Mouse (Mus musculus): Measurements from ENCODE around the gene H2-Q4. TPM values are rescaled to one million over a fixed set of nuclear protein-coding genes. Genes with fewer than 3 reads are reported as not detected.
"Not testable (repeated sequence)": the region's sequence is repeated elsewhere in the genome, so short reads cannot be mapped to it uniquely, and the experiment has no call there.

H2-Q4 gene
- polyA plus RNA-seq, 1 experiment from 2014 or later, result 6.0 TPM

DNA sequence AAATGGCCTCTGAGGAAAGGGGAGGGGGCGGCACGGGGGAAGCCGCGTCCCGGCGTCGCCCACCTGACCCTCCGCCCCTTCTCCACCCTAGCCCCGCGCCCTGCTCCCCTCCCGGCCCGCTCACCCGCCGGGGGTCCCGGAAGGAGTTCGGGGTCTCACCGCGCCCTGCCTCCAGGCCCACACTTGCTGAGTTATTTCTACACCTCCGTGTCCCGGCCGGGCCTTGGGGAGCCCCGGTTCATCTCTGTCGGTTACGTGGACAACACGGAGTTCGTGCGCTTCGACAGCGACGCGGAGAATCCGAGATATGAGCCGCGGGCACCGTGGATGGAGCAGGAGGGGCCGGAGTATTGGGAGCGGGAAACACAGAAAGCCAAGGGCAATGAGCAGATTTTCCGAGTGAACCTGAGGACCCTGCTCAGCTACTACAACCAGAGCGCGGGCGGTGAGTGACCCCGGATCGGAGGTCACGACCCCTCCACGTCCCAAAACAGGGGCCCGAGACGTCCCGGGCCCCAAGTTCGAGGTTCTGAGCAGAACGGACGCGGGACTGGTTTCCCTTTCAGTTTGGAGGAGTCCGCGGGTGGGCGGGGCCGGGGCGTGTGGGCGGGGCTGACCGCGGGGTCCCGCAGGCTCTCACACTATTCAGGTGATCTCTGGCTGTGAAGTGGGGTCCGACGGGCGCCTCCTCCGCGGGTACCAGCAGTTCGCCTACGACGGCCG, 473 bp downstream of the H2-Q4 start:
- peak; percentile 79; the same call in 1 of the 2 replicates for ATAC-seq (ENCODE audit: insufficient number of reproducible peaks, insufficient read depth, low FRiP score, low TSS enrichment, low read depth)
- Histone ChIP-seq H3K27ac (no peak overlapping the region), H3K4me2 (peak overlapping the region; percentile 95), H3K4me3 (replicated peaks) (peak overlapping the region; percentile 65), H3K27me3 (peaks cover 16% of the 10 kb centered on the region), H3K9me3 (no peaks in the 10 kb centered on the region), H3K9ac (replicated peaks) (peak overlapping the region; percentile 67), H3K36me3 (no peaks in the 10 kb centered on the region), H3K4me1 (replicated peaks) (no peaks in the 10 kb centered on the region)
- 1% methylated on average over 65 of the region's 70 CpGs for WGBS

DNA sequence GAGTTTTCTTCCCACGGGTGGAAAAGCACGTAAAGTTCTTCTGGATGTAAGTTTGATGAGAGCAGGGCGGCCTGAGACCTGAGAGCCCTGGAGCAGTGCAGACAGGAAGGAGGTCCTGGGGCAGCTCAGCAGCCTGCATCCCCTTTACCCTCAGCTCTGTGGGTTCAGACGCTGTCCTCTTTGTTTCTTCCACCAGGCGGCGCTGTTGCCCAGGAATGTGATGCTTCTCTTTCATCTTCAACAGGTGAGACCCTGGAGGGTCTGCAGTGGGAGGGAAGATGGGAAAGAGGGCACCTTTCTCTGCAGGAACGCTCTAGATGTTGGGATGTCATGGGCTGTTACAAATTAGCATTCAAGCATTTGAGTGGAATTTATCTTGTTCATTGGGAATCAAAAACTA, 10.4 kb downstream of the H2-Q4 start:
- H3K4me2 ChIP-seq; H3K9me3 ChIP-seq; H3K27ac ChIP-seq; ATAC-seq (ENCODE audit: insufficient number of reproducible peaks, insufficient read depth, low FRiP score, low TSS enrichment, low read depth); H3K36me3 ChIP-seq; H3K4me1 ChIP-seq (replicated peaks); H3K4me3 ChIP-seq (replicated peaks); H3K9ac ChIP-seq (replicated peaks): not testable (repeated sequence)
- WGBS, result 8% methylated on average over 7 of the region's 7 CpGs
- peaks cover 16% of the 10 kb centered on the region for H3K27me3 ChIP-seq

DNA sequence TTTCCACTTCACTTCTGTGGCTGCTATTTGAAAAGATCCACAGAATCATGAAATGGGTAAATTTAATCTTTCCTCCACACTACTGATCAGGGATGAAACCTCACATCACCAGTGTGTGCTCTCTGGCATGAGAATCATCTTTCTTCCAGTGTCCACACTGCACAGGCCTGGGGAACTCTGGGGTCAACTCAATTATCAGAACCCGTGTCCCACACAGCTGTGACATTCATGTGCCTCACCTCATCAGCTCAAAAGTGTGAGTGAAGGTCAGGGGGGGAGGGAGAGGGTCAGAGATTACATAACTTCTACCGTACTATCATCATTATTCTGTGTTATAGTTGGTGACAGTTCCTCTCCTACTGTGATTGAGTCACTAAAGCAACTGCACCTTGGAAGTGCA, 13.3 kb downstream of the H2-Q4 start:
- not testable (repeated sequence) for H3K4me1 ChIP-seq (replicated peaks); H3K9me3 ChIP-seq; H3K9ac ChIP-seq (replicated peaks); H3K4me3 ChIP-seq (replicated peaks); H3K27ac ChIP-seq; H3K4me2 ChIP-seq; H3K36me3 ChIP-seq; ATAC-seq (ENCODE audit: insufficient number of reproducible peaks, insufficient read depth, low FRiP score, low TSS enrichment, low read depth)
- peaks cover 22% of the 10 kb centered on the region for H3K27me3 ChIP-seq
- 76% methylated on average over 2 of the region's 2 CpGs for WGBS

DNA sequence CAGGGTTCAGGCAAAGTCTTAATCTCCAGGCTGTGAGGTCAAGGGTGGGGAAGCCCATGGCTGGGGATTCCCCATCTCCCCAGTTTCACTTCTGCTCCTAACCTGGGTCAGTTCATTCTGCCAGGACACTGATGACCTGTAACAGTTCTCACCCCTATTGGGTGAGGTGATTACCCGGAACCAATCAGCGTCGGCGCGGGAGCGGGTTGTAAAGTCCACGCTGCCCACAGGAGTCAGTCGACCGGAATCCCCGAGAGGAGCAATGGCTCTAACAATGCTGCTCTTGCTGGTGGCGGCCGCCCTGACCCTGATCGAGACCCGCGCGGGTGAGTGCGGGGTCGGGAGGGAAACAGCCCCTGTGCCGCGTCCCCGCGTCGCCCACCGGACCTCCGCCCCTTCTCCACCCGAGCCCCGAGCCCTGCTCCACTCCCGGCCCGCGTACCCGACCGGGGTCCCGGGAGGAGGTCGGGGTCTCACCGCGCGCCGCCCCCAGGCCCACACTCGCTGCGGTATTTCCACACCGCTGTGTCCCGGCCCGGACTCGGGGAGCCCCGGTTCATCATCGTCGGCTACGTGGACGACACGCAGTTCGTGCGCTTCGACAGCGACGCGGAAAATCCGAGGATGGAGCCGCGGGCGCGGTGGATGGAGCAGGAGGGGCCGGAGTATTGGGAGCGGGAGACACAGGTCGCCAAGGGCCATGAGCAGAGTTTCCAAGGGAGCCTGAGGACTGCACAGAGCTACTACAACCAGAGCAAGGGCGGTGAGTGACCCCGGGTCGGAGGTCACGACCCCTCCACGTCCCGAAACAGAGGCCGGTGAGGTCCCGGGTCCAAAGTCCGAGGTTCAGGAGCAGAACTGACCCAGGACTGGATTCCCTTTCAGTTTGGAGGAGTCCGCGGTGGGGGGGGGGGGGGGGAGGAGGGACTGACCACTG, 14.7 kb downstream of the H2-Q4 start:
- H3K4me1 ChIP-seq (replicated peaks); H3K9ac ChIP-seq (replicated peaks); H3K27ac ChIP-seq; H3K9me3 ChIP-seq; H3K36me3 ChIP-seq: not testable (repeated sequence)
- peak overlapping the region; percentile 56 for H3K4me2 ChIP-seq
- peaks cover 22% of the 10 kb centered on the region for H3K27me3 ChIP-seq
- 2% methylated on average over 53 of the region's 75 CpGs for WGBS
- peak; percentile 66; the same call in 1 of the 2 replicates for ATAC-seq (ENCODE audit: insufficient number of reproducible peaks, insufficient read depth, low FRiP score, low TSS enrichment, low read depth)
- H3K4me3 ChIP-seq (replicated peaks), result peak overlapping the region; percentile 34

DNA sequence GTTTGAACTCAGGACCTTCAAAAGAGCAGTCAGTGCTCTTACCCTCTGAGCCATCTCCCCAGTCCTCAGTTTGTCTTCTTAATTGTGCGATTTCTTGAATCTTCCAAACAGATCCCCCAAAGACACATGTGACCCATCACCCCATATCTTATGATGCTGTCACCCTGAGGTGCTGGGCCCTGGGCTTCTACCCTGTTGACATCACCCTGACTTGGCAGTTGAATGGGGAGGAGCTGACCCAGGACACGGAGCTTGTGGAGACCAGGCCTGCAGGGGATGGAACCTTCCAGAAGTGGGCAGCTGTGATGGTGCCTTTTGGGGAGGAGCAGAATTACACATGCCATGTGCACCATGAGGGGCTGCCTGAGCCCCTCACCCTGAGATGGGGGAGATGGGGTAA, 17.5 kb downstream of the H2-Q4 start:
- H3K36me3 ChIP-seq; H3K27ac ChIP-seq; H3K4me3 ChIP-seq (replicated peaks); H3K4me2 ChIP-seq; ATAC-seq (ENCODE audit: insufficient number of reproducible peaks, insufficient read depth, low FRiP score, low TSS enrichment, low read depth); H3K4me1 ChIP-seq (replicated peaks); H3K9me3 ChIP-seq; H3K9ac ChIP-seq (replicated peaks): not testable (repeated sequence)
- 88% methylated on average over 2 of the region's 2 CpGs for WGBS
- H3K27me3 ChIP-seq, result peaks cover 16% of the 10 kb centered on the region

DNA sequence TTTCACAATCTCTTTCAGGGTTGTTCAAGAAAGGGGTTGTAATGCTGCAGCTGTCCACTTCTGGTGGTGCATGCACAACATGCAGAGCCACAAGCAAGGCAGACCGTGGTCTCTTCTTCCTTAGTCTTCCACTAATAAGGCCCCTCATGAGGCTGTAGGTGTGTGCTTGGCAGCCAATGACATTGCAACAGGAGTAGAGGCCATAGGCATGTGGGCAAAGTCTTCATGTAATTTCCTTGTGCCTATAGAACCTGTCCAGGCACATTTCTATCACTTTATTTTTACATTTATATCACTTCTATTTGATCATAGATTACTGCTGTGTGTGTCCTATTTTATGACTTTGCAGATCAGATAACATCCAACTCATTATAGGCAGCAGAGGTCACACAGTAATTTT, 33.6 kb downstream of the H2-Q4 start:
- not testable (repeated sequence) for H3K36me3 ChIP-seq; H3K9me3 ChIP-seq; H3K9ac ChIP-seq (replicated peaks); H3K4me1 ChIP-seq (replicated peaks); H3K4me3 ChIP-seq (replicated peaks); H3K27me3 ChIP-seq; H3K4me2 ChIP-seq; H3K27ac ChIP-seq; ATAC-seq (ENCODE audit: insufficient number of reproducible peaks, insufficient read depth, low FRiP score, low TSS enrichment, low read depth)
- no CpG with 5 or more reads among the region's 1 CpGs for WGBS

DNA sequence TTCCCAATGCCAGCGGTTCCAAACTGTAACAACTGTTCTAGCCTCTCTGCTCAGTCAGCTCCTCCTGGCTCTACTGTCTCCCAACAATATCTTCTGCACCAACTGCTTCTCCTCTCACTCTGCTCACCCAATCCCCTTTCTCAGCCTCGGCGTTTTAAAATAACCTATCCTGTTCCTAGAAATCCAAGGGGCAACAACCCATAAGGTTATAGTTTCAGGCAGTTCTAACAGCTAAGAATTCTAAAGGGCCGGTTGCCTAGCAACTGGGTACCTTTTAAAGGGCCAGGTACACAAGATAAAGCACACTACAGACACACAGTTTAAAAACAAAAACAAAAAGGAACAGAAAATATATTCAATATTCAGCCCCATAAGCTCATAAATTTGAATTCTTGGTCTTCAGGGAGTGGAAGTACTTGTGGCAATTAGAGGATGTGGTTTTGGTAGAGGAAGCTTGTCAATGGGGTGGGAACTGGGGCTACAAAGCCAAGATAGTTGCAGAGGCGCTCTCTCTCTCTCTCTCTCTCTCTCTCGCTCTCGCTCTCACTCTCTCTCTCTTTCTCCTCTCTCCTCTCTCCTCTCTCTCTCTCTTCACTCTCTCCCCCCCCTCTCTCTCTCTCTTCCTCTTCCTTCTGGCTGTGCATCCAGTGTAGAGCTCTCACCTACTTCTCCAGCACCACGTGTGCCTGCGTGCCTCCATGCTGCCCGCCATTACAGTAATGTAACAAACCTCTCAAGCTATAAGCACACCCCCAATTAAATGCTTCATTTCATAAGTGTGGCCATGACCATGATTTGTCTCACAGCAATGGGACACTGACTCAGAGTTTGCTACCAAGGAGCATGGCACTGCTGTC, 36.1 kb downstream of the H2-Q4 start:
- H3K9me3 ChIP-seq; H3K9ac ChIP-seq (replicated peaks): not testable (repeated sequence)

DNA sequence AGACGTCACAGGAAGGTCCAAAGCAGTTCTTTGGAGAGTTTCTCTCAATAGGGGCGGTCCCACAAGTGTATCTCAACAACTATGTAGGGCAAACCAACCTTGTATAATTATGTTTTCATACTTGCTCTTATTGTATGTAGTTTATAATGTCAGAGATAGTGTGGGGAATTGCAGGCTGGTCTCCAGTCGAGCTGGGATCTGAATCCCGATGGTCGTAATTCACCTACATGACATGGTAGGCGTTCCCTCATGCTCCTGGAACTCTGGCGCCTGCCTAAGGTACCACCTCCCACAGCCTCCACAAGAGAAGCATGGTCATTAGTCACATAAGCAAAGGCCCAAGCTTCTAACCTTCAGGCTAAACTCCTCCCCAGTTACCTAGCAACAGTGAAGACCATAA, 39.4 kb downstream of the H2-Q4 start:
- Histone ChIP-seq H3K4me2 (no peak overlapping the region), H3K4me3 (replicated peaks) (no peak overlapping the region), H3K4me1 (replicated peaks) (no peaks in the 10 kb centered on the region), H3K9ac (replicated peaks) (no peak overlapping the region), H3K36me3 (no peaks in the 10 kb centered on the region), H3K27me3 (peaks cover 11% of the 10 kb centered on the region), H3K9me3 (no peaks in the 10 kb centered on the region), H3K27ac (no peak overlapping the region)
- WGBS, result 64% methylated on average over 7 of the region's 7 CpGs
- ATAC-seq (ENCODE audit: insufficient number of reproducible peaks, insufficient read depth, low FRiP score, low TSS enrichment, low read depth), result no peak

More for the DNA sequence above, 36.1 kb downstream of the H2-Q4 start:
- H3K27ac ChIP-seq; H3K36me3 ChIP-seq; ATAC-seq (ENCODE audit: insufficient number of reproducible peaks, insufficient read depth, low FRiP score, low TSS enrichment, low read depth); H3K4me2 ChIP-seq; H3K4me1 ChIP-seq (replicated peaks); H3K27me3 ChIP-seq; H3K4me3 ChIP-seq (replicated peaks): not testable (repeated sequence)
- WGBS, result 60% methylated on average over 3 of the region's 10 CpGs

DNA sequence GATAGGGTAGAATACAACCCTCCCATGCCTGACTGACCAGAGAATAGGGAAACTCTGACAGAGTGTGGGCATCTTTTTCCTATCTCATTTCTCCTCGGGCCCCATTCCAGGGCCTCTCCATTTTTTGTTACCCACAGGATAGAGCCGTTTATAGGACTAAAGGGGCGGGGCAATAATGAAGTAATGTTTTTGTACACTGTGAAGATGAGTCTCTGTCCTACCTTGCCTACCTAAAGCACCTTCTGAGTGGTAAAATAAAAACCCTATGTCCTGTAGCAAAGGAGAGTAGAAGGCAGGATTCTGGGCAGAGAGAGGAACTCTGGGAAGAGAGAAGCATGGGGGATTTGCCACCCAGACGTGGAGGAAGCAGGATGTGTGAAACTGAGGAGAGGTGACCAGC, 40.1 kb downstream of the H2-Q4 start:
- not testable (repeated sequence) for H3K4me1 ChIP-seq (replicated peaks); H3K36me3 ChIP-seq; H3K9ac ChIP-seq (replicated peaks); H3K9me3 ChIP-seq; H3K27ac ChIP-seq; H3K4me3 ChIP-seq (replicated peaks); H3K4me2 ChIP-seq
- ATAC-seq (ENCODE audit: insufficient number of reproducible peaks, insufficient read depth, low FRiP score, low TSS enrichment, low read depth), result 0 out of 2 replicates have a peak, but pooled peaks have one; percentile 13
- H3K27me3 ChIP-seq, result peaks cover 14% of the 10 kb centered on the region
- 67% methylated on average over 4 of the region's 4 CpGs for WGBS

DNA sequence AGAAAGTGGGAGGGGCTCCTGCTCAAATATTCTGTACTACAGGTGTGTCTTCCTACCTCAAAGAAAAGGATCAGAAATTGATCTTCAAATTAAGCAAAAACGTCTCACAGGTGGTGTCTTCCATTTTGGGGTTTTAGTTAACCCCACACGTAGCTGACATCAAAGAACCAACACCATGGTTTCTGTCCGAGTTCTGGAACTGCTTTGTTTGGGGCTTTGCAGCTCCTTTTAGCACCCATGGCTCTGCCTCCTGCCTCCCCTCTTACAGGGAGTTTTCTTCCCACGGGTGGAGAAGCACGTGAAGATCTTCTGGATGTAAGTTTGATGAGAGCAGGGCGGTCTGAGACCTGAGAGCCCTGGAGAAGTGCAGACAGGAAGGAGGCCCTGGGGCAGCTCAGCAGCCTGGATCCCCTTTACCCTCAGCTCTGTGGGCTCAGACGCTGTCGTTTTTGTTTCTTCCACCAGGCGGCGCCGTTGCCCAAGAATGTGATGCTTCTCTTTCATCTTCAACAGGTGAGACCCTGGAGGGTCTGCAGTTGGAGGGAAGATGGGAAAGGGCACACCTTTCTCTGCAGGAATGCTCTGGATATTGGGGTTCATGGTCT, 40.9 kb downstream of the H2-Q4 start:
- not testable (repeated sequence) for H3K4me3 ChIP-seq (replicated peaks); H3K4me2 ChIP-seq; H3K36me3 ChIP-seq; ATAC-seq (ENCODE audit: insufficient number of reproducible peaks, insufficient read depth, low FRiP score, low TSS enrichment, low read depth); H3K27ac ChIP-seq; H3K9ac ChIP-seq (replicated peaks); H3K4me1 ChIP-seq (replicated peaks); H3K9me3 ChIP-seq
- peaks cover 22% of the 10 kb centered on the region for H3K27me3 ChIP-seq
- WGBS, result 18% methylated on average over 11 of the region's 11 CpGs

Measured in limb, embryonic 12.5 days (tissue).